Mouse (Mus musculus): ENCODE measurements around the gene Cacnb4. TPM values are rescaled to one million over a fixed set of nuclear protein-coding genes. Genes with fewer than 3 reads are reported as not detected.

Gene Cacnb4
- polyA plus RNA-seq, 1 experiment from 2014 or later = 3.5 TPM

DNA sequence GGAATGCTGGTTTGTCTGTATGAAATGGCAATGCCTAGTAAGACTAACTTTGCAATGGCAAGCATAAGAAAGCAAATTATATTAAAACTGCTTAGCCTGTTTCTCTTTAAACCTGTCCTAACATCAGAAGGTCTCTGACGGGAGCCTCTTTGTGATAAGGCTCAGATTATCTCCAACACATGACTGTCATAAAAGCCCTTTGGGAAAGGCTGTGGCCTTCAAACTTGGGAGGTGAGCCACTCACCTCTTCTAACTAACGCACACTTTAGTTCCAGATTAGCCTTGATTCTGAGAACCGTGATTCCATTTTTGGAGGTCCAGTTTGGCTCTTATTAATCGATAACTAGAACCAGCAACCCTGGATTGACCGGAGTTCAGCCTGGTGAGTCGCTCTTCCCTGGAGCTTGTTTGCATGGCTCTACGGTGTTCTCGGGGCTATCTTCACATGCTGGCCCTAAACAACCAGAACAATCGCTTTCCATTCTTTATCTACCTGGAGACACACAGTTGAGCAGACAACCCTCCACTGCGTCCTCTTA is 100.9 kb downstream of the Cacnb4 start:
- Histone ChIP-seq H3K4me3 (ENCODE audit: low read depth, low read length) (no peak overlapping the region), H3K9me3 (ENCODE audit: control insufficient read depth, low read depth, low read length) (no peaks in the 10 kb centered on the region), H3K4me2 (replicated peaks; ENCODE audit: low read depth, low read length) (no peak overlapping the region), H3K4me1 (ENCODE audit: control insufficient read depth, insufficient read depth, low read length) (no peaks in the 10 kb centered on the region), H3K36me3 (ENCODE audit: control insufficient read depth, insufficient read depth, low read length) (no peaks in the 10 kb centered on the region), H3K27ac (ENCODE audit: low read length) (no peak overlapping the region), H3K27me3 (ENCODE audit: control insufficient read depth, insufficient read depth, low read length) (no peaks in the 10 kb centered on the region), H3K9ac (replicated peaks; ENCODE audit: low read depth, low read length) (no peak overlapping the region)
- ATAC-seq (ENCODE audit: insufficient number of reproducible peaks, insufficient read depth, low FRiP score, low read depth) = no peak
- 78% methylated on average over 10 of the region's 10 CpGs for WGBS

DNA sequence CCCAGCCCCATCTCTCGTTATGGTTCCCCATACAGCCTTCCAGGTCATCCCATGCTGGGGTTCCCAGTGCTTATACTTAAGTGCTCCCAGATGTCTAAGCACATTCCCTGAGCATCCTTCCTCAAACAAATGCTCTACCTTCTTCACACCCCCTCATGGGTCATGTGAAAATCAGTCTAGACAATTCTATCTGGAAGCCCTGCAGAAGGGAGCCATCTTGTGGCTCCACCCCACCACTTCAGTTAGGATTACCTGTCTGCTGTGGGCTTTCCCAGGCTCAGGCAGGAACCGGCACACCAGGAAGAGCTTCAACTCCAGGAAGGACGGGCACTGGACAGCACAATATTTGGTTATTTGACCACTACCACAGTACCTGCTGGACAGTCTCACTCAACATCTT is 101.7 kb downstream of the Cacnb4 start:
- H3K27ac ChIP-seq (ENCODE audit: low read length) = no peak overlapping the region
- H3K36me3 ChIP-seq (ENCODE audit: control insufficient read depth, insufficient read depth, low read length) = no peaks in the 10 kb centered on the region
- H3K4me3 ChIP-seq (ENCODE audit: low read depth, low read length) = no peak overlapping the region
- H3K9me3 ChIP-seq (ENCODE audit: control insufficient read depth, low read depth, low read length) = no peaks in the 10 kb centered on the region
- no peak for ATAC-seq (ENCODE audit: insufficient number of reproducible peaks, insufficient read depth, low FRiP score, low read depth)
- H3K27me3 ChIP-seq (ENCODE audit: control insufficient read depth, insufficient read depth, low read length) = no peaks in the 10 kb centered on the region
- H3K4me2 ChIP-seq (replicated peaks; ENCODE audit: low read depth, low read length) = no peak overlapping the region
- 83% methylated on average over 3 of the region's 3 CpGs for WGBS
- no peak overlapping the region for H3K9ac ChIP-seq (replicated peaks; ENCODE audit: low read depth, low read length)
- no peaks in the 10 kb centered on the region for H3K4me1 ChIP-seq (ENCODE audit: control insufficient read depth, insufficient read depth, low read length)

DNA sequence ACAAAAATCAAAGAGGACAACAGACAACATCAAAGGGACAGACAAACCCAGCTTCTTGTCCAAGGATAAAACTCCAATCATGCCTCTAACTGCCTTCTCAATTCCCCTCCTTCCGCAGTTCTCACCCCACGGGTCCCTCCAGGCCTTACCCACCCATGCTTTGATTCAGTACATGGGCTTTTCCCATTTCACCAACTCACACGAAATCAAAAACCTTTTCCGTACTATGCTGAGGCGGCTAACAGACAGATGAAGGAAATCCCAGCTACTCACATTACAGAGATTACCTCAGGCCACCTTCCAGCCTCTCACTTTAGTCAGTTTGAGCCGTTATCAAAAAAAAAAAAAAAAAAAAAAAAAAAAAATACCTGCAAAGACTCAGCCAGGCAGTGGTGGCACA is 104.4 kb downstream of the Cacnb4 start:
- ATAC-seq (ENCODE audit: insufficient number of reproducible peaks, insufficient read depth, low FRiP score, low read depth) = no peak
- Histone ChIP-seq H3K4me2 (replicated peaks; ENCODE audit: low read depth, low read length) (no peak overlapping the region), H3K36me3 (ENCODE audit: control insufficient read depth, insufficient read depth, low read length) (no peaks in the 10 kb centered on the region), H3K9me3 (ENCODE audit: control insufficient read depth, low read depth, low read length) (no peaks in the 10 kb centered on the region), H3K27me3 (ENCODE audit: control insufficient read depth, insufficient read depth, low read length) (no peaks in the 10 kb centered on the region), H3K27ac (ENCODE audit: low read length) (no peak overlapping the region), H3K9ac (replicated peaks; ENCODE audit: low read depth, low read length) (no peak overlapping the region), H3K4me3 (ENCODE audit: low read depth, low read length) (no peak overlapping the region), H3K4me1 (ENCODE audit: control insufficient read depth, insufficient read depth, low read length) (no peaks in the 10 kb centered on the region)
- 87% methylated on average over 6 of the region's 6 CpGs for WGBS

DNA sequence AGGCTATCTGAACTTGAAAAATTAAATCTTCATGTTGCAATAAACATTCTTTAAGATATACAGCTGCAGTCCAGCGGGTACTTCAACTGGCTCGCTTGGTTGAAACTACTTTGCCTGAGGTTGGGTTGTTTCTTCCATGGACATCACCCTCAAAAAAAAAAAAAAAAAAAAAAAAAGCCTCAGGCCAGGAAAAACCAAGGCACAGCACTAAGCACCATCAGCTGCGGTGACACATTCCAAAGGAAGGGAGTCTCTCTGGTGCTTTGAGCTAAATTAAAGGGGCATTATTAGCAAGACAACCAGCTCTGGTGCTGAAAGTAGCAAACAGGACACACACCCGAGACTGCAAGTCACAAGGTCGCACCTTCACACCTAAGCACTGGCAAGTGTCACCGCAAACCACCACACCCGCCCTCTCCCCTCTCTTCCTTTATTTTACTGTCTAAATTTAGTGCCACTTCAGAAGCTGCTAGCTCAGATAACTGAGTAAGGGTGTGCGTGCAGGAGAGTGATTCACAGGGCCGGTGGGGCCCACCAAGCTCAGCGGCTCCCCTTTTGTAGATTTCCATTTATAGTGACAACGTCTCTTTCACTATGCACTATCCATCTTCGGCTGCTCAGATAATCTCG is 105.2 kb downstream of the Cacnb4 start:
- Histone ChIP-seq H3K4me1 (ENCODE audit: control insufficient read depth, insufficient read depth, low read length) (no peaks in the 10 kb centered on the region), H3K36me3 (ENCODE audit: control insufficient read depth, insufficient read depth, low read length) (no peaks in the 10 kb centered on the region), H3K9ac (replicated peaks; ENCODE audit: low read depth, low read length) (no peak overlapping the region), H3K4me2 (replicated peaks; ENCODE audit: low read depth, low read length) (no peak overlapping the region), H3K27ac (ENCODE audit: low read length) (no peak overlapping the region), H3K27me3 (ENCODE audit: control insufficient read depth, insufficient read depth, low read length) (no peaks in the 10 kb centered on the region), H3K9me3 (ENCODE audit: control insufficient read depth, low read depth, low read length) (no peaks in the 10 kb centered on the region), H3K4me3 (ENCODE audit: low read depth, low read length) (no peak overlapping the region)
- 58% methylated on average over 13 of the region's 13 CpGs for WGBS
- no peak for ATAC-seq (ENCODE audit: insufficient number of reproducible peaks, insufficient read depth, low FRiP score, low read depth)

DNA sequence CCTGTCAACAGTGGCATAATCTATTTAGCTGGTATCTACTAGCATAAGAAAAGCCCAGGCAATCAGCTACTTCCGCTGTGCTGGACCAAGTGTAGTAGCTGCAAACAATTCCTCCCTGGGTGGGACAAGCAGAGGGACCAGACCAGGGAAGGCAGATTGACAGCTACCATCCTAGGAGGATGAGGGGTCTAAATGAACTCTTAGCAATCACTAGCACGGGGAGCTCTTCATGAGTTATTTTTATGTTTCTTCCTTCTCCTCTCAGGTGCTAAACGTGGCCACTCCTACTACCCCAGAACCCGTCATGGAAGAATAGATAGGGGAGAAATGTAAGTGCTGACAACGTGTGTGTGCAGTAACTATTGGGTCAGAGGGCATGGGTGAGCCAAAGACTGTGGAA is 105.8 kb downstream of the Cacnb4 start:
- no peak for ATAC-seq (ENCODE audit: insufficient number of reproducible peaks, insufficient read depth, low FRiP score, low read depth)

DNA sequence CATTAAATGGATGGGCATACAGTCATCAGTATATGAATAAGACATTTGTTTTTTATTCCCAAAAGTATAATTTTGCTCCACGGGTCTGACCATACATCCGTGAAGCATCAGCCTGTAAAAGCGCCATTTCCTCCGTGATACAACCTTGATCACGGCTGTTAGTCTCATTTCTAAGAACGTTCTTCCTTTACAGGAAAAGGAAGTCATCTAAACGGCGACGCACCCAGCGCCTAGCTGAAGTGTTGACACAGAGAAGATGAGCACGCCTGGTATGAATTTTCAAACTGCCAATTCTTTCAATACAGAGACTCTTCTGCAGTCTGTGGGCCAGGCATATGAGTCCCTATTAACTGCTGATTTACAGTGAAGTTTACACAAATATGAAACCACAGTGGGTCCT is 106.5 kb downstream of the Cacnb4 start:
- ATAC-seq (ENCODE audit: insufficient number of reproducible peaks, insufficient read depth, low FRiP score, low read depth) = no peak
- Histone ChIP-seq H3K9ac (replicated peaks; ENCODE audit: low read depth, low read length) (no peak overlapping the region), H3K4me3 (ENCODE audit: low read depth, low read length) (no peak overlapping the region), H3K27ac (ENCODE audit: low read length) (no peak overlapping the region), H3K4me1 (ENCODE audit: control insufficient read depth, insufficient read depth, low read length) (no peaks in the 10 kb centered on the region), H3K27me3 (ENCODE audit: control insufficient read depth, insufficient read depth, low read length) (no peaks in the 10 kb centered on the region), H3K36me3 (ENCODE audit: control insufficient read depth, insufficient read depth, low read length) (no peaks in the 10 kb centered on the region), H3K9me3 (ENCODE audit: control insufficient read depth, low read depth, low read length) (no peaks in the 10 kb centered on the region), H3K4me2 (replicated peaks; ENCODE audit: low read depth, low read length) (no peak overlapping the region)
- 87% methylated on average over 11 of the region's 11 CpGs for WGBS

More for the DNA sequence above, 105.8 kb downstream of the Cacnb4 start:
- 69% methylated on average over 5 of the region's 5 CpGs for WGBS
- Histone ChIP-seq H3K9ac (replicated peaks; ENCODE audit: low read depth, low read length) (no peak overlapping the region), H3K4me1 (ENCODE audit: control insufficient read depth, insufficient read depth, low read length) (no peaks in the 10 kb centered on the region), H3K27me3 (ENCODE audit: control insufficient read depth, insufficient read depth, low read length) (no peaks in the 10 kb centered on the region), H3K27ac (ENCODE audit: low read length) (no peak overlapping the region), H3K9me3 (ENCODE audit: control insufficient read depth, low read depth, low read length) (no peaks in the 10 kb centered on the region), H3K4me3 (ENCODE audit: low read depth, low read length) (no peak overlapping the region), H3K36me3 (ENCODE audit: control insufficient read depth, insufficient read depth, low read length) (no peaks in the 10 kb centered on the region), H3K4me2 (replicated peaks; ENCODE audit: low read depth, low read length) (no peak overlapping the region)

DNA sequence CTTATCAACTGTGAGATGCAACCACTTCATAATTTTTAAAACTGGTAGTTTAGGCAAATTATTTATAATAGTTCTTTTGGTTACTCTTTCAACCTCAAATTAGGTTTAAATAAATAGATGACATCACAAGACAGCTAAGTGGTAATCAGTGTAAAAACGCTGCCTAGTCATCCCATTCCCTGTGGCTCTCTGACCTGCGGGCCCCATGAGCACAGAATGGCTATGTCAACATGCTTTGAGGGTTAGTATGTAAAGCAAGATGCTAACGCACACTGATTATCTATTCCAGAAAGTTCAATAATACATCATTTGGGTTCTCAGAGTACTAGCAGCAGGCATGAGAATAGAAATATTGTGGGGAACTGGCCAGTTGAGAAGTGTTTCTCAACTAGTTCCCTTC is 108.5 kb downstream of the Cacnb4 start:
- H3K27me3 ChIP-seq (ENCODE audit: control insufficient read depth, insufficient read depth, low read length) = no peaks in the 10 kb centered on the region
- no peak overlapping the region for H3K4me2 ChIP-seq (replicated peaks; ENCODE audit: low read depth, low read length)
- no peak overlapping the region for H3K4me3 ChIP-seq (ENCODE audit: low read depth, low read length)
- no peak overlapping the region for H3K9ac ChIP-seq (replicated peaks; ENCODE audit: low read depth, low read length)
- WGBS = 63% methylated on average over 3 of the region's 3 CpGs
- no peak for ATAC-seq (ENCODE audit: insufficient number of reproducible peaks, insufficient read depth, low FRiP score, low read depth)
- H3K27ac ChIP-seq (ENCODE audit: low read length) = no peak overlapping the region
- H3K4me1 ChIP-seq (ENCODE audit: control insufficient read depth, insufficient read depth, low read length) = no peaks in the 10 kb centered on the region
- H3K36me3 ChIP-seq (ENCODE audit: control insufficient read depth, insufficient read depth, low read length) = no peaks in the 10 kb centered on the region
- H3K9me3 ChIP-seq (ENCODE audit: control insufficient read depth, low read depth, low read length) = no peaks in the 10 kb centered on the region

DNA sequence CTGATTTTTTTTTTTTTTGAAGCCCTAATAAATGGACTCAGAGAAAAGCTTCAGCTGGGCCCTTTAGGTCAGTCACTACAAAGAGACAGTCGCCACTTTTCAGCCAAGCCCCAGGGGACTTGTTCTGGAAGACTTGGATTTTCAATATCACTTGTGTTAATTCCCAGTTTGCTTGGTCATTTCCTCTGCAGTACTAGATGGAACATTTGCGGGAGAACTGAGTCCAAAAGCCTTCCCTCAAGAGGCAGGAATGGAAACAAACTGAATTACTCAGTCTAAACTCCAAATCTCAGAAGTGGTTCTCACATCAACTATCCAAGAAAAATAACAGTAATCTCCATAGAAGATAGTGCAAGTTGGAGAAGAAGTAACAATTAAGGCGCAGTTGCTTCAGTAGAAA is 109.2 kb downstream of the Cacnb4 start:
- no peaks in the 10 kb centered on the region for H3K9me3 ChIP-seq (ENCODE audit: control insufficient read depth, low read depth, low read length)
- 77% methylated on average over 3 of the region's 3 CpGs for WGBS
- H3K9ac ChIP-seq (replicated peaks; ENCODE audit: low read depth, low read length) = no peak overlapping the region
- no peak overlapping the region for H3K4me2 ChIP-seq (replicated peaks; ENCODE audit: low read depth, low read length)
- no peak overlapping the region for H3K4me3 ChIP-seq (ENCODE audit: low read depth, low read length)
- no peaks in the 10 kb centered on the region for H3K36me3 ChIP-seq (ENCODE audit: control insufficient read depth, insufficient read depth, low read length)
- H3K27ac ChIP-seq (ENCODE audit: low read length) = no peak overlapping the region
- H3K4me1 ChIP-seq (ENCODE audit: control insufficient read depth, insufficient read depth, low read length) = no peaks in the 10 kb centered on the region
- no peaks in the 10 kb centered on the region for H3K27me3 ChIP-seq (ENCODE audit: control insufficient read depth, insufficient read depth, low read length)
- no peak for ATAC-seq (ENCODE audit: insufficient number of reproducible peaks, insufficient read depth, low FRiP score, low read depth)

DNA sequence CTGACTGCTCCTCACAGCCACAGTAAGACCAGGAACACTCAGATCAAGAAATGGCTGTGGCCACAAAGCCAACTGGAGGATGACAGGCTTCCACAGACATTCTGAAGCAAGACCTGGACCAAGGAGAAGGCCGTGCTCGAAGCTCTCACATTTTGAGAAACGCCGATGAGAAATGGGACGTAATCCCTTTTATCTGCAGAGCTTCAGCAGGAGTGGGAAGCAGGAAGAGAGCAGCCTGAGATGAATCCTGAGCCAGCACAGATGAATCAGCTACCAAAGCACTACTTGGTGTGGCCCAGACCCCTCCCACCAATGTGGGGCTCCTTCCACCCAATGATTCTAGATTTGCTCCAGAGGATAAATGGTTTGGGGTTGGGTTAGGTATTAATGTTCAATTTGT is 113.4 kb downstream of the Cacnb4 start:
- Histone ChIP-seq H3K9ac (replicated peaks; ENCODE audit: low read depth, low read length) (no peak overlapping the region), H3K4me1 (ENCODE audit: control insufficient read depth, insufficient read depth, low read length) (no peaks in the 10 kb centered on the region), H3K4me3 (ENCODE audit: low read depth, low read length) (no peak overlapping the region), H3K27me3 (ENCODE audit: control insufficient read depth, insufficient read depth, low read length) (no peaks in the 10 kb centered on the region), H3K4me2 (replicated peaks; ENCODE audit: low read depth, low read length) (no peak overlapping the region), H3K36me3 (ENCODE audit: control insufficient read depth, insufficient read depth, low read length) (no peaks in the 10 kb centered on the region), H3K9me3 (ENCODE audit: control insufficient read depth, low read depth, low read length) (no peaks in the 10 kb centered on the region), H3K27ac (ENCODE audit: low read length) (no peak overlapping the region)
- 92% methylated on average over 5 of the region's 5 CpGs for WGBS
- no peak for ATAC-seq (ENCODE audit: insufficient number of reproducible peaks, insufficient read depth, low FRiP score, low read depth)
